Comparison of ENCODE assay signal across 9 mouse cellular contexts in genomic region chr6:117437411-117438101, GRCm38 (mm10).
DNase-seq lines count a peak whose midpoint lies in the region; ATAC-seq and TF ChIP-seq lines count a peak whose summit lies in the region.
"Had no signal": no experiment of that assay in that cellular context is flagged by ENCODE, and none has a peak within 500 bp of the region (broad histone marks: within the 10 kb centered on the region; RNA-seq: fewer than 3 reads in every experiment).

No protein-coding gene starts in this region.

- peak; percentile 19 for DNase-seq in ovary, adult 18-20 months (ENCODE audit: low spot score)
- no peak for DNase-seq in ovary, postnatal 10 days (ENCODE audit: low spot score)
- DNase-seq in gastrocnemius, postnatal 10 days = peak; percentile 59
- peak; percentile 59 for DNase-seq in kidney, postnatal 0 days (ENCODE audit: low spot score)
- peak; percentile 56 for DNase-seq in skeletal muscle tissue, adult 2 months (ENCODE audit: low read depth, low spot score)
- no peak for DNase-seq in natural killer cell, adult 2 months (ENCODE audit: low spot score in 2 of 2)
- no peak for DNase-seq in thymus, postnatal 4 days
- no peak for DNase-seq in adrenal gland, adult (ENCODE audit: inconsistent age in 2 of 2, low spot score in 1 of 2)

- no peak overlapping the region; the same call in 1 of the 2 replicates for H3K27ac ChIP-seq in kidney, postnatal 0 days
- H3K27ac ChIP-seq: lung, embryonic 15.5 days had no signal

- WGBS in kidney, postnatal 0 days = 46% methylated on average over 10 of the region's 10 CpGs

- no peak overlapping the region for H3K4me3 ChIP-seq in kidney, postnatal 0 days (replicated peaks; ENCODE audit: low read depth, low read length)
- H3K4me3 ChIP-seq: lung, embryonic 15.5 days had no signal

- no peak overlapping the region for H3K9ac ChIP-seq in kidney, postnatal 0 days (ENCODE audit: low read depth, low read length)
- H3K9ac ChIP-seq: lung, embryonic 15.5 days had no signal

- TF ChIP-seq CTCF in kidney, postnatal 0 days (IDR thresholded peaks at IDR 0.05; ENCODE audit: low read depth) = no peak

- no peak overlapping the region for H3K4me2 ChIP-seq in kidney, postnatal 0 days (ENCODE audit: low read length)
- H3K4me2 ChIP-seq: lung, embryonic 15.5 days had no signal

- no peaks in the 10 kb centered on the region for H3K36me3 ChIP-seq in kidney, postnatal 0 days (ENCODE audit: insufficient read depth, low read length)
- H3K36me3 ChIP-seq: lung, embryonic 15.5 days had no signal

- no peaks in the 10 kb centered on the region for H3K4me1 ChIP-seq in kidney, postnatal 0 days (replicated peaks; ENCODE audit: insufficient read depth, low read length)

- no peaks in the 10 kb centered on the region for H3K27me3 ChIP-seq in kidney, postnatal 0 days (ENCODE audit: insufficient read depth, low read length)
- H3K27me3 ChIP-seq: lung, embryonic 15.5 days had no signal

- ATAC-seq in kidney, postnatal 0 days (replicated peaks; ENCODE audit: low FRiP score, low read depth) = no peak; the same call in 1 of the 2 replicates

- H3K9me3 ChIP-seq in kidney, postnatal 0 days (replicated peaks; ENCODE audit: low read length) = no peaks in the 10 kb centered on the region
- H3K9me3 ChIP-seq: lung, embryonic 15.5 days had no signal

Comparison
In these comparisons a context has a peak if more than half of its experiments do, and no peak if none do; other contexts are left out.
1. DNase-seq: peak in ovary, adult 18-20 months (single experiment), gastrocnemius, postnatal 10 days (single experiment), kidney, postnatal 0 days (single experiment) and skeletal muscle tissue, adult 2 months (single experiment); none in ovary, postnatal 10 days (single experiment), natural killer cell, adult 2 months (0 of 2), thymus, postnatal 4 days (single experiment) and adrenal gland, adult (0 of 2).